Mouse (Mus musculus) MEL (cell line): ENCODE results near the gene Rcan2. TPM values are rescaled to one million over a fixed set of nuclear protein-coding genes. Genes with fewer than 3 reads are reported as not detected.

Source experiments
- DNase-seq: peaks from one replicate; pipeline ENCODE4 v3.0.0; 2011; ENCODE audit warnings: low read depth, low spot score
- H3K27ac ChIP-seq: 2 replicates; pipeline ENCODE4 v1.5.1; 2012; ENCODE audit warnings: low read depth, mild to moderate bottlenecking, control low read depth, low read length, moderate library complexity; ENCODE audit not compliant: control insufficient read depth
- H3K27me3 ChIP-seq, 2 experiments: fragments of 150-350 bp in 1 of 2; sonication (generic) in 1 of 2; 2 replicates each; pipeline ENCODE4 v1.6.1; 2012; ENCODE audit warnings: low read length in 2 of 2, mild to moderate bottlenecking in 2 of 2, improper control_type of control experiment in 1 of 2, moderate library complexity in 1 of 2; ENCODE audit not compliant: insufficient read depth in 2 of 2, control insufficient read depth in 1 of 2
- H3K36me3 ChIP-seq, 2 experiments: 2 replicates each; pipeline ENCODE4 v1.6.1; 2012 to 2014; ENCODE audit warnings: low read length in 2 of 2, improper control_type of control experiment in 1 of 2, inconsistent platforms in 1 of 2, mild to moderate bottlenecking in 1 of 2; ENCODE audit not compliant: insufficient read depth in 2 of 2, control insufficient read depth in 1 of 2
- H3K4me1 ChIP-seq, 2 experiments: fragments of 150-350 bp in 1 of 2; sonication (generic) in 1 of 2; 2 replicates each; pipeline ENCODE4 v1.6.1; 2012; ENCODE audit warnings: low read length in 2 of 2, improper control_type of control experiment in 1 of 2, mild to moderate bottlenecking in 1 of 2; ENCODE audit not compliant: insufficient read depth in 2 of 2, control insufficient read depth in 1 of 2
- H3K4me3 ChIP-seq, 2 experiments: fragments of 150-350 bp in 1 of 2; sonication (generic) in 1 of 2; 2 replicates each; pipeline ENCODE4 v1.5.1; 2012; ENCODE audit warnings: low read depth in 2 of 2, low read length in 2 of 2, mild to moderate bottlenecking in 2 of 2, moderate library complexity in 2 of 2, control low read depth in 1 of 2, improper control_type of control experiment in 1 of 2; ENCODE audit not compliant: control insufficient read depth in 1 of 2, insufficient read depth in 1 of 2
- H3K79me2 ChIP-seq: 2 replicates; pipeline ENCODE4 v1.6.1; 2012; ENCODE audit warnings: mild to moderate bottlenecking, low read length, moderate library complexity; ENCODE audit not compliant: control insufficient read depth, poor library complexity, insufficient read depth
- H3K9ac ChIP-seq: 2 replicates; pipeline ENCODE4 v1.6.1; 2012; ENCODE audit warnings: low read depth, mild to moderate bottlenecking, control low read depth, low read length, moderate library complexity; ENCODE audit not compliant: control insufficient read depth, poor library complexity, severe bottlenecking
- H3K9me3 ChIP-seq: fragments of 150-350 bp; sonication (generic); replicated peaks from 2 replicates; pipeline ENCODE4 v1.6.1; 2012; ENCODE audit warnings: mild to moderate bottlenecking, low read length, improper control_type of control experiment, moderate library complexity; ENCODE audit not compliant: insufficient read depth
- BHLHE40 ChIP-seq: IDR thresholded peaks from 2 replicates; pipeline ENCODE4 v1.6.1; 2012; ENCODE audit warnings: low read depth, mild to moderate bottlenecking, inconsistent platforms, low read length, improper control_type of control experiment, borderline replicate concordance
- CHD2 ChIP-seq: IDR thresholded peaks from 2 replicates; pipeline ENCODE4 v1.6.1; 2011; ENCODE audit warnings: low read length, improper control_type of control experiment
- E2F4 ChIP-seq: IDR thresholded peaks from 2 replicates; pipeline ENCODE4 v1.6.1; 2011; ENCODE audit warnings: low read depth, low read length, improper control_type of control experiment, borderline replicate concordance
- ELF1 ChIP-seq: IDR thresholded peaks from 2 replicates; pipeline ENCODE4 v1.6.1; 2014; ENCODE audit warnings: low read depth, mild to moderate bottlenecking, inconsistent platforms, low read length, improper control_type of control experiment, moderate library complexity
- ETS1 ChIP-seq: IDR thresholded peaks from 2 replicates; pipeline ENCODE4 v1.6.1; 2012; ENCODE audit warnings: low read depth, mild to moderate bottlenecking, inconsistent platforms, low read length, improper control_type of control experiment, moderate library complexity
- GABPA ChIP-seq: IDR thresholded peaks from 2 replicates; pipeline ENCODE4 v1.6.1; 2012; ENCODE audit warnings: low read depth, mild to moderate bottlenecking, inconsistent platforms, low read length, improper control_type of control experiment, moderate library complexity
- GATA1 ChIP-seq: IDR thresholded peaks from 2 replicates; pipeline ENCODE4 v1.6.1; 2011; ENCODE audit warnings: low read depth, low read length, improper control_type of control experiment
- JUND ChIP-seq: IDR thresholded peaks from 2 replicates; pipeline ENCODE4 v1.6.1; 2011; ENCODE audit warnings: low read depth, mild to moderate bottlenecking, improper control_type of control experiment, low read length
- MAZ ChIP-seq: IDR thresholded peaks from 2 replicates; pipeline ENCODE4 v1.6.1; 2012; ENCODE audit warnings: low read depth, mild to moderate bottlenecking, inconsistent platforms, low read length, improper control_type of control experiment
- MEF2A ChIP-seq: IDR thresholded peaks from 2 replicates; pipeline ENCODE4 v1.6.1; 2014; ENCODE audit warnings: low read depth, mild to moderate bottlenecking, inconsistent platforms, low read length, improper control_type of control experiment; ENCODE audit not compliant: poor library complexity, insufficient replicate concordance, severe bottlenecking; ENCODE audit errors: extremely low read depth
- MXI1 ChIP-seq: IDR thresholded peaks from 2 replicates; pipeline ENCODE4 v1.6.1; 2011; ENCODE audit warnings: mild to moderate bottlenecking, low read depth, low read length, improper control_type of control experiment
- MYB ChIP-seq: IDR thresholded peaks from 2 replicates; pipeline ENCODE4 v1.6.1; 2011; ENCODE audit warnings: mild to moderate bottlenecking, low read depth, low read length, improper control_type of control experiment
- NRF1 ChIP-seq: IDR thresholded peaks from 2 replicates; pipeline ENCODE4 v1.6.1; 2014; ENCODE audit warnings: low read depth, mild to moderate bottlenecking, inconsistent platforms, low read length, improper control_type of control experiment, moderate library complexity; ENCODE audit not compliant: poor library complexity, insufficient read depth, severe bottlenecking
- POLR2A ChIP-seq, 2 experiments: IDR thresholded peaks; 2 replicates each; pipeline ENCODE4 v1.6.1; 2011 to 2012; ENCODE audit warnings: low read length in 2 of 2, mild to moderate bottlenecking in 2 of 2, control low read depth in 1 of 2, improper control_type of control experiment in 1 of 2, low read depth in 1 of 2, moderate library complexity in 1 of 2; ENCODE audit not compliant: control insufficient read depth in 1 of 2, insufficient read depth in 1 of 2, poor library complexity in 1 of 2
- POLR2AphosphoS2 ChIP-seq: IDR thresholded peaks from 2 replicates; pipeline ENCODE4 v1.6.1; 2011; ENCODE audit warnings: low read length, improper control_type of control experiment
- SIN3A ChIP-seq: IDR thresholded peaks from 2 replicates; pipeline ENCODE4 v1.6.1; 2012; ENCODE audit warnings: low read length, improper control_type of control experiment, inconsistent platforms
- TAL1 ChIP-seq: IDR thresholded peaks from 2 replicates; pipeline ENCODE4 v1.6.1; 2012; ENCODE audit warnings: mild to moderate bottlenecking, inconsistent platforms, low read length, moderate library complexity, mixed read lengths
- TCF12 ChIP-seq: IDR thresholded peaks from 2 replicates; pipeline ENCODE4 v1.6.1; 2014; ENCODE audit warnings: low read depth, mild to moderate bottlenecking, inconsistent platforms, low read length, improper control_type of control experiment, moderate library complexity
- USF1 ChIP-seq: IDR thresholded peaks from 2 replicates; pipeline ENCODE4 v1.6.1; 2014; ENCODE audit warnings: low read depth, mild to moderate bottlenecking, inconsistent platforms, low read length, improper control_type of control experiment, moderate library complexity
- ZC3H11A ChIP-seq: IDR thresholded peaks from 2 replicates; pipeline ENCODE4 v1.6.1; 2012; ENCODE audit warnings: low read depth, mild to moderate bottlenecking, inconsistent platforms, low read length, improper control_type of control experiment
- ZKSCAN1 ChIP-seq: IDR thresholded peaks from 2 replicates; pipeline ENCODE4 v1.6.1; 2012; ENCODE audit warnings: low read depth, mild to moderate bottlenecking, inconsistent platforms, low read length, improper control_type of control experiment, moderate library complexity
- ZMIZ1 ChIP-seq: IDR thresholded peaks from 2 replicates; pipeline ENCODE4 v1.6.1; 2012; ENCODE audit warnings: low read depth, mild to moderate bottlenecking, inconsistent platforms, low read length, improper control_type of control experiment, moderate library complexity
- polyA plus RNA-seq, 2 experiments: library from polyadenylated mRNA; stranded (reverse) in 1 of 2; unstranded in 1 of 2; fragments of >175 nt in 1 of 2; fragments of >200 nt in 1 of 2; gene quantifications; 2 replicates each; pipeline versions ENCODE4 v1.2.1 to v1.2.4; 2012; ENCODE audit warnings: low replicate concordance in 2 of 2, low read depth in 1 of 2; ENCODE audit not compliant: insufficient read length in 2 of 2, insufficient read depth in 1 of 2, missing spikeins in 1 of 2
- total RNA-seq: library from RNA; depleted of rRNA; stranded (reverse); fragments of 300-350 nt; gene quantifications from 2 replicates; pipeline ENCODE4 v1.2.3, GENCODE M21; 2012

The Rcan2 gene
- total and polyA plus RNA-seq, 3 experiments: 0.52 TPM; not detected in 2

DNA sequence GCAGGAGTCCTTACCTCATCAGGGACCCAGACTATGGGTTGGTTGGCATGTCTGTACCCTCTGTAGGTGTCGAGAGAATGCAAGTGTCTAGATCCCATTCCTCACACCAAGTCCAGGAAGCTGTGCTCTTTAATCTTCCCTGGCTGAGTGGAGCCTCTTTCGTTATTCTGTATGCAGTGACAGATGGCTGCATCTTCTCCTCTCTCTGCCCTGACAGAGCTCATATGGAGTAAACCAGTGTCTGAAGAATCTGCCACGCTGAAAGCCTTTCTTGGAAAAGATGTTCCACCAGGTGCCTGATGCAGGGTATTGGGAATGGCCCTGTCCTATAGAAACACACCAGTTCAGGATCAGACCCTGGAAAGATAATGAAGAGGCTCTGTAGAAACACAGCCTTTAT, 178.8 kb downstream of the Rcan2 start:
- DNase-seq: no peak
- no peak overlapping the region for H3K4me3 ChIP-seq
- TF ChIP-seq BHLHE40: no peak
- no peak for TF ChIP-seq E2F4
- TF ChIP-seq GATA1: no peak
- TF ChIP-seq MXI1: no peak
- no peak for TF ChIP-seq ELF1
- no peak for TF ChIP-seq POLR2A (IDR thresholded peaks at IDR 0.05; ENCODE audit: control insufficient read depth in 1 of 2, insufficient read depth in 1 of 2, low read depth in 1 of 2, low read length in 2 of 2, poor library complexity in 1 of 2)
- no peak for TF ChIP-seq TAL1
- TF ChIP-seq MAZ: no peak
- TF ChIP-seq MYB: no peak
- no peak for TF ChIP-seq MEF2A
- TF ChIP-seq, all 39 proteins: peak for 0
- Histone ChIP-seq H3K9ac (no peak overlapping the region), H3K4me1 (no peaks in the 10 kb centered on the region), H3K27ac (no peak overlapping the region), H3K36me3 (no peaks in the 10 kb centered on the region), H3K79me2 (no peaks in the 10 kb centered on the region), H3K9me3 (no peaks in the 10 kb centered on the region), H3K27me3 (no peaks in the 10 kb centered on the region)

- H3K4me3 ChIP-seq: no peak overlapping the region
- H3K27ac ChIP-seq: no peak overlapping the region
- TF ChIP-seq MXI1: no peak
- TF ChIP-seq ZMIZ1: no peak
- no peak for TF ChIP-seq SIN3A
- no peak for TF ChIP-seq GABPA
- TF ChIP-seq USF1: no peak
- no peak for TF ChIP-seq ZKSCAN1
- TF ChIP-seq CHD2: no peak
- TF ChIP-seq ZC3H11A: no peak
- TF ChIP-seq JUND: no peak
- TF ChIP-seq POLR2AphosphoS2: no peak
- TF ChIP-seq TCF12: no peak
- no peak for TF ChIP-seq ETS1
- no peak for TF ChIP-seq NRF1
- TF ChIP-seq, all 39 proteins: peak for 0
- Histone ChIP-seq H3K27me3 (no peaks in the 10 kb centered on the region), H3K36me3 (no peaks in the 10 kb centered on the region), H3K4me1 (no peaks in the 10 kb centered on the region), H3K9ac (no peak overlapping the region), H3K9me3 (no peaks in the 10 kb centered on the region), H3K79me2 (no peaks in the 10 kb centered on the region)
- no peak for DNase-seq
These were observed 181.4 kb downstream of the Rcan2 start for GRCm38 (mm10) chr17:43982505-43982904.
